8 mouse cellular contexts compared by ENCODE assay signal in the genomic region with DNA sequence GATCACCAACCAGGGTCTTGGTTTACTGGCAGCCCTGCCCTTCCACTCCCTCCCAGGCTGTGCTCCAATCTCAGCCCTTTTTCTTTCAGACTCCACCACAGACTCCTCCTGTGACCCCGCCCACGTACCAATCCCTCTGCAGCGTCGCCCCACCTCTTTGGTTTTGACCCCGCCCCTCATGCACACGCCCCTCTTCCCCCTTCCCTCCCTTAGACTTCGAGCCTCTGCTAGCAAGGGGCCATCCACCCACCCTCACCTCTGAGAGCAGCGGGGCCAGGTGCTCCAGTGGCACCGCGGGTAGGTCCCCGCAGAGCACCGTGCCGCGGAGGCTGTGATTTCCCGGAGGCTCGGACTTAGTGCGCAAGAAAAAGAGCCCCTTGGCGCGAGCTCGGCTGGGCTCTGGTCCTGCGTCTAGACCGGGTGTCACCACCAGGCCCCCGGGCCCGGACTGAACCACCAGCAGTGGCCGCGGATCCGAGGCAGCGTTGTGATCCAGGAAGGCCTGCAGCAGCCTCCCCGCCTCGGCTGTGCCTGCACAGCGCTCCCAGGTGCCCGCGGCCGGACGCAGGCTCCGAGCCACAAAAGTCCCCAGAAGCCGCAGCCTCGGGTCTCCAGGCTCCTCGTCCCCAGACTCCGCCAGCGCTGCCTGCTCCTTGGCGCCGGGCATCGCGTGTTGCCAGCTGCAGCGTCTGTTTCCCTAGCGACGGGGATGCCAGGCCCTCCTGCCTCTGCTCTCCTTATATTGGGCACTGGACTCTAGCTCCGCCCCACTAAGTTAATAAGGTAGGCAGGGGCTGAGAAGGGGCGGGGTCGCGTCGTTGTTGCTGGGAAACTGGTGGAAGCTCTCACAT. TPM values are rescaled to one million over a fixed set of nuclear protein-coding genes. Genes with fewer than 3 reads are reported as not detected.
A peak's percentile ranks its signal among the peaks of the same experiment; 100 is the strongest.
DNase-seq lines count a peak whose midpoint lies in the region; ATAC-seq and TF ChIP-seq lines count a peak whose summit lies in the region.

A gene (minus strand): TSS at position 751 of the 851 bp plus-strand sequence.

- no peak for TF ChIP-seq CTCF in hindbrain, postnatal 0 days (IDR thresholded peaks at IDR 0.05; ENCODE audit: low read depth)
- TF ChIP-seq CTCF in lung, postnatal 0 days (IDR thresholded peaks at IDR 0.05), result 0 out of 2 replicates have a peak, but pooled peaks have one; percentile 5

- H3K27me3 ChIP-seq in hindbrain, postnatal 0 days (ENCODE audit: insufficient read depth, low read length), result no peaks in the 10 kb centered on the region
- no peaks in the 10 kb centered on the region for H3K27me3 ChIP-seq in lung, postnatal 0 days (replicated peaks; ENCODE audit: insufficient read depth, low read length)

- no peaks in the 10 kb centered on the region; the same call in 1 of the 2 replicates for H3K9me3 ChIP-seq in hindbrain, postnatal 0 days (ENCODE audit: low read length)
- H3K9me3 ChIP-seq in lung, postnatal 0 days (ENCODE audit: low read length), result no peaks in the 10 kb centered on the region

- H3K9ac ChIP-seq in hindbrain, postnatal 0 days (replicated peaks; ENCODE audit: low read length), result peak within 1 kb of the TSS; percentile 72
- H3K9ac ChIP-seq in lung, postnatal 0 days (replicated peaks; ENCODE audit: low read depth), result no peak within 1 kb of the TSS

- no peak for TF ChIP-seq EP300 in lung, postnatal 0 days (IDR thresholded peaks at IDR 0.05)

- under 1% methylated on average over 53 of the region's 53 CpGs for WGBS in hindbrain, postnatal 0 days
- WGBS in lung, postnatal 0 days, result 2% methylated on average over 51 of the region's 53 CpGs

- peak within 1 kb of the TSS; percentile 88 for H3K4me2 ChIP-seq in hindbrain, postnatal 0 days (ENCODE audit: low read depth, low read length)
- peak within 1 kb of the TSS; percentile 63 for H3K4me2 ChIP-seq in lung, postnatal 0 days (replicated peaks; ENCODE audit: low read depth, low read length)

- no peaks in the 10 kb centered on the region for H3K36me3 ChIP-seq in hindbrain, postnatal 0 days (ENCODE audit: insufficient read depth, low read length)
- H3K36me3 ChIP-seq in lung, postnatal 0 days (ENCODE audit: insufficient read depth, low read length), result no peaks in the 10 kb centered on the region

- peak; percentile 61 for DNase-seq in adrenal gland, postnatal 25 days
- peak; percentile 90 for DNase-seq in embryo, embryonic 11 days
- peak; percentile 47 for DNase-seq in gastrocnemius, postnatal 14 days
- peak; percentile 95 for DNase-seq in hindbrain, postnatal 0 days (ENCODE audit: low spot score)
- DNase-seq in left cerebral cortex, adult 11 months (ENCODE audit: low spot score), result peak; percentile 78
- peak; percentile 91 for DNase-seq in lung, postnatal 0 days (ENCODE audit: low spot score)
- peak; percentile 78 for DNase-seq in retina, postnatal 7 days (ENCODE audit: low read depth, low spot score)
- DNase-seq in T-cell, adult 2 months (ENCODE audit: low spot score), result no peak

- peak within 1 kb of the TSS; percentile 85 for H3K27ac ChIP-seq in hindbrain, postnatal 0 days
- H3K27ac ChIP-seq in lung, postnatal 0 days (ENCODE audit: low read length), result no peak within 1 kb of the TSS

- intact Hi-C loops in gastrocnemius, postnatal 14 days (cut with DNase I; ENCODE audit: low total_unique reads), result no loop called here

- H3K4me3 ChIP-seq in hindbrain, postnatal 0 days (ENCODE audit: low read length), result peak within 1 kb of the TSS; percentile 69
- H3K4me3 ChIP-seq in lung, postnatal 0 days (ENCODE audit: low read depth, low read length), result peak within 1 kb of the TSS; percentile 34

- peak; percentile 97 for ATAC-seq in hindbrain, postnatal 0 days
- peak; percentile 95 for ATAC-seq in lung, postnatal 0 days

- H3K4me1 ChIP-seq in hindbrain, postnatal 0 days (ENCODE audit: insufficient read depth, low read length), result no peaks in the 10 kb centered on the region
- H3K4me1 ChIP-seq in lung, postnatal 0 days (ENCODE audit: insufficient read depth, low read depth, low read length), result peaks cover 3% of the 10 kb centered on the region; the same call in 1 of the 2 replicates

RNA-seq across cellular contexts. Expression of the gene that starts here (rescaled TPM):
- not detected in 2 replicates for total RNA-seq in adrenal gland, postnatal 25 days (2021)
- total RNA-seq in gastrocnemius, postnatal 14 days (2021), result not detected
- 3.5 and 6.7 TPM in 2 replicates for total RNA-seq in hindbrain, postnatal 0 days (2014; rRNA removed)
- 2.1 and 2.7 TPM in 2 replicates for polyA plus RNA-seq in hindbrain, postnatal 0 days (2015; fragmentation: Nextera tagmentation; extraction: Ambion mirVana)
- polyA plus RNA-seq in lung, postnatal 0 days (2015; fragmentation: Nextera tagmentation; extraction: Ambion mirVana), result 1.8 and 1.9 TPM in 2 replicates

Comparison
In these comparisons a context has a peak if more than half of its experiments do, and no peak if none do; other contexts are left out.
1. Peak in DNase-seq in adrenal gland, postnatal 25 days; RNA of the gene not detected or under 1 TPM.
2. Peak in DNase-seq in gastrocnemius, postnatal 14 days; RNA of the gene not detected or under 1 TPM.